Mouse (Mus musculus): ENCODE data around the gene Kcnk16. TPM values are rescaled to one million over a fixed set of nuclear protein-coding genes. Genes with fewer than 3 reads are reported as not detected.

The Kcnk16 gene
- not detected for polyA plus RNA-seq (2017; shearing (Covaris generic))

GRCm38 (mm10) chr14:20269082-20269809, at the start of gene Kcnk16:
Gene Kcnk16 (minus strand): TSS chr14:20269199.

GRCm38 (mm10) chr14:20294117-20294892, 25.3 kb upstream of the Kcnk16 start, which contains the start of gene Nudt13:
Gene Nudt13 (plus strand): TSS chr14:20294697.

Other genes with a start within 250 kb of the Kcnk16 start
- gene Saysd1, start 130.7 kb downstream of the Kcnk16 start, polyA plus RNA-seq (2017; shearing (Covaris generic)), result 28.6 TPM
- gene Kcnk5, start 87.4 kb downstream of the Kcnk16 start, polyA plus RNA-seq (2017; shearing (Covaris generic)), result 7.5 TPM
- gene Nudt13, start 25.5 kb upstream of the Kcnk16 start, polyA plus RNA-seq (2017; shearing (Covaris generic)), result 23.2 TPM
- gene Ecd, start 78.9 kb upstream of the Kcnk16 start, polyA plus RNA-seq (2017; shearing (Covaris generic)), result 74.8 TPM
- gene Fam149b, start 79.0 kb upstream of the Kcnk16 start, polyA plus RNA-seq (2017; shearing (Covaris generic)), result 102 TPM
- 195 TPM for gene Dnajc9, start 119.7 kb upstream of the Kcnk16 start, polyA plus RNA-seq (2017; shearing (Covaris generic))
- 103 TPM for gene Mrps16, start 124.4 kb upstream of the Kcnk16 start, polyA plus RNA-seq (2017; shearing (Covaris generic))
- gene Cfap70, start 183.0 kb upstream of the Kcnk16 start, polyA plus RNA-seq (2017; shearing (Covaris generic)), result not detected
- gene Anxa7, start 210.9 kb upstream of the Kcnk16 start, polyA plus RNA-seq (2017; shearing (Covaris generic)), result 62.1 TPM
- gene Mss51, start 227.7 kb upstream of the Kcnk16 start, polyA plus RNA-seq (2017; shearing (Covaris generic)), result 2.1 TPM